In the genomic region with DNA sequence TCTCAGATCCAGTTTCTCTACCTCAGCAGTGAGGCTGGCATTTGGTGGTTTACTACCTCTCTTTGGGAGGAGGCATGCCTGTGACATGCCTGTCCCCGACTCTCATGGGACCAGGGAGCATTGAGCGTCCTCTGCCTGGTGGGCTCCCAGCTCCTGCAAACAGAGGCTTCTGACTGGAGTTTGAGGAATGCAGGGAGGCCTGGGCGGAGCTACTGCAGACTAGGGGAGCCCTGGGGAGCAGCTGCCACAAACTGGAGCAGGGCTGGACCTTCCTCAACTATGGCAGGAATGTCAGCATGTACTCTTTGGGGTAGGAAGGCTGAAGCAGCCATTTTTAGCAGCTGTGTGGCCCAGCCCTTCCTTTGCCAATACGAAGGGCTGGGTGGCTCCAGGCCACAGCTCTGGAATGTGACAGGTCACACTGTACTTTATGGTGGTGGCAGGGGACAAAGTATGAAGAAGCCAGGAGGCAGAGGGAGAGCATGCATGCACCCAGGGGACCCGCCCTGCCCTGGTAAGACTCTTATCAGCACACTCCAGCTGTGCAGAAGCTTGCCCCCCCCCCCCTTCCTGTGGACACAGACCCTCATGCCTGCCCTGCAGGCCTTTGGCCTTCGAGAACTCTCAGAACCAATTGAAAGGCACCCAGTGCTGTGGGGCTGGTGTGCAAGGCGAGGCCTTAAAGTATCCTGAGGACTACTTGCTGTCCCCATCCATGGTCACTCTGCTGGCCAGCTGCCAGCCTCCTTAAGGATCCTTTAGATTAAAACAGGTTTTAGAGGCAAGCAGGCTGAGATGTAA, we compare ENCODE assay signal across 8 mouse cellular contexts.
DNase-seq lines count a peak whose midpoint lies in the region; ATAC-seq and TF ChIP-seq lines count a peak whose summit lies in the region.

No protein-coding gene starts in this region.

- WGBS in midbrain, embryonic 10.5 days: 48% methylated on average over 7 of the region's 7 CpGs
- WGBS in midbrain, postnatal 0 days: 54% methylated on average over 7 of the region's 7 CpGs
- 39% methylated on average over 7 of the region's 7 CpGs for WGBS in embryonic facial prominence, embryonic 12.5 days
- WGBS in limb, embryonic 13.5 days: 29% methylated on average over 7 of the region's 7 CpGs

- no peaks in the 10 kb centered on the region; the same call in 1 of the 2 replicates for H3K27me3 ChIP-seq in midbrain, embryonic 10.5 days (ENCODE audit: low read depth, poor library complexity, severe bottlenecking)
- no peaks in the 10 kb centered on the region for H3K27me3 ChIP-seq in midbrain, postnatal 0 days (ENCODE audit: insufficient read depth, low read length)
- no peaks in the 10 kb centered on the region for H3K27me3 ChIP-seq in embryonic facial prominence, embryonic 12.5 days
- no peaks in the 10 kb centered on the region for H3K27me3 ChIP-seq in limb, embryonic 13.5 days

- H3K9ac ChIP-seq in midbrain, postnatal 0 days (replicated peaks; ENCODE audit: low read length, poor library complexity, severe bottlenecking): no peak overlapping the region
- no peak overlapping the region for H3K9ac ChIP-seq in embryonic facial prominence, embryonic 12.5 days
- H3K9ac ChIP-seq in limb, embryonic 13.5 days: no peak overlapping the region

- peaks cover 11% of the 10 kb centered on the region; the same call in 1 of the 2 replicates for H3K9me3 ChIP-seq in midbrain, embryonic 10.5 days (replicated peaks)
- no peaks in the 10 kb centered on the region for H3K9me3 ChIP-seq in midbrain, postnatal 0 days (ENCODE audit: low read length)
- no peaks in the 10 kb centered on the region for H3K9me3 ChIP-seq in embryonic facial prominence, embryonic 12.5 days
- peaks cover 9% of the 10 kb centered on the region; the same call in 1 of the 2 replicates for H3K9me3 ChIP-seq in limb, embryonic 13.5 days

- peak; percentile 25 for DNase-seq in midbrain, embryonic 10.5 days (ENCODE audit: low spot score)
- DNase-seq in midbrain, postnatal 0 days (ENCODE audit: low spot score): no peak
- peak; percentile 58 to 79 for DNase-seq in heart, postnatal 14 days
- DNase-seq in retina, embryonic 14.5 days (ENCODE audit: low spot score): peak; percentile 14
- no peak for DNase-seq in frontal cortex, postnatal 25 days (ENCODE audit: low spot score in 2 of 2)

- no peak overlapping the region for H3K4me3 ChIP-seq in midbrain, embryonic 10.5 days
- H3K4me3 ChIP-seq in midbrain, postnatal 0 days (ENCODE audit: low read depth, low read length): no peak overlapping the region
- H3K4me3 ChIP-seq in embryonic facial prominence, embryonic 12.5 days: no peak overlapping the region
- H3K4me3 ChIP-seq in limb, embryonic 13.5 days: no peak overlapping the region

- ATAC-seq in midbrain, postnatal 0 days (ENCODE audit: low FRiP score): no peak
- ATAC-seq in embryonic facial prominence, embryonic 12.5 days (ENCODE audit: insufficient number of reproducible peaks, insufficient read depth, low FRiP score, low TSS enrichment): 0 out of 2 replicates have a peak, but pooled peaks have one; percentile 53
- ATAC-seq in limb, embryonic 13.5 days (ENCODE audit: low FRiP score, low read depth): peak; percentile 70
- ATAC-seq in frontal cortex, adult (ENCODE audit: low TSS enrichment): no peak

- TF ChIP-seq CTCF in midbrain, postnatal 0 days (IDR thresholded peaks at IDR 0.05): no peak

- intact Hi-C loops in heart, postnatal 14 days (cut with DNase I): loop anchor here (2.0 to 10.0 kb wide), 4 partner anchors 74 to 249 kb away; a partner anchor contains a TSS

- H3K36me3 ChIP-seq in midbrain, embryonic 10.5 days: no peaks in the 10 kb centered on the region
- H3K36me3 ChIP-seq in midbrain, postnatal 0 days (ENCODE audit: insufficient read depth, low read length): no peaks in the 10 kb centered on the region
- no peaks in the 10 kb centered on the region for H3K36me3 ChIP-seq in embryonic facial prominence, embryonic 12.5 days
- no peaks in the 10 kb centered on the region for H3K36me3 ChIP-seq in limb, embryonic 13.5 days

- H3K27ac ChIP-seq in midbrain, embryonic 10.5 days (replicated peaks): peak overlapping the region; percentile 64
- H3K27ac ChIP-seq in midbrain, postnatal 0 days (ENCODE audit: low read depth, low read length): no peak overlapping the region
- H3K27ac ChIP-seq in embryonic facial prominence, embryonic 12.5 days: peak overlapping the region; percentile 73
- peak overlapping the region; percentile 88 for H3K27ac ChIP-seq in limb, embryonic 13.5 days

- no peak overlapping the region for H3K4me2 ChIP-seq in midbrain, postnatal 0 days (ENCODE audit: low read depth, low read length, poor library complexity, severe bottlenecking)
- H3K4me2 ChIP-seq in embryonic facial prominence, embryonic 12.5 days (replicated peaks): no peak overlapping the region
- peak overlapping the region; percentile 37 for H3K4me2 ChIP-seq in limb, embryonic 13.5 days (replicated peaks)

- peaks cover 28% of the 10 kb centered on the region for H3K4me1 ChIP-seq in midbrain, embryonic 10.5 days
- H3K4me1 ChIP-seq in midbrain, postnatal 0 days (ENCODE audit: insufficient read depth, low read length): no peaks in the 10 kb centered on the region
- peaks cover 44% of the 10 kb centered on the region for H3K4me1 ChIP-seq in embryonic facial prominence, embryonic 12.5 days
- H3K4me1 ChIP-seq in limb, embryonic 13.5 days: peaks cover 64% of the 10 kb centered on the region

Comparison
In these comparisons a context has a peak if more than half of its experiments do, and no peak if none do; other contexts are left out.
1. DNase-seq: peak in midbrain, embryonic 10.5 days (single experiment), heart, postnatal 14 days (2 of 2) and retina, embryonic 14.5 days (single experiment); none in midbrain, postnatal 0 days (single experiment) and frontal cortex, postnatal 25 days (0 of 2).
2. ATAC-seq: peak in embryonic facial prominence, embryonic 12.5 days (single experiment) and limb, embryonic 13.5 days (single experiment); none in midbrain, postnatal 0 days (single experiment) and frontal cortex, adult (single experiment).